Mouse (Mus musculus) stomach, postnatal 0 days (tissue): ENCODE results near the gene She. TPM values are rescaled to one million over a fixed set of nuclear protein-coding genes. Genes with fewer than 3 reads are reported as not detected.

Experiments
- ATAC-seq: fragments of 200-750 bp; cut with Nextera tagmentation; 2 replicates; pipeline ENCODE4 v1.8.0; 2017; ENCODE audit not compliant: low FRiP score, low TSS enrichment
- DNase-seq: peaks from one replicate; pipeline ENCODE4 v3.0.0-alpha.2; 2016; ENCODE audit warnings: low spot score
- H3K27ac ChIP-seq: fragments of 300-500 bp; sonication (generic); replicated peaks from 2 replicates; pipeline ENCODE4 v1.5.1; 2014; ENCODE audit warnings: mild to moderate bottlenecking, control low read depth
- H3K27me3 ChIP-seq: fragments of 300-500 bp; sonication (generic); 2 replicates; pipeline ENCODE4 v1.6.1; 2014; ENCODE audit warnings: low read length; ENCODE audit not compliant: control insufficient read depth, insufficient read depth
- H3K36me3 ChIP-seq: fragments of 300-500 bp; sonication (generic); 2 replicates; pipeline ENCODE4 v1.6.1; 2014; ENCODE audit warnings: low read length, mixed read lengths; ENCODE audit not compliant: control insufficient read depth, insufficient read depth
- H3K4me1 ChIP-seq: fragments of 300-500 bp; sonication (generic); replicated peaks from 2 replicates; pipeline ENCODE4 v1.6.1; 2014; ENCODE audit warnings: antibody characterized with exemption; ENCODE audit not compliant: control insufficient read depth, insufficient read depth
- H3K4me2 ChIP-seq: fragments of 300-500 bp; sonication (generic); replicated peaks from 2 replicates; pipeline ENCODE4 v1.6.1; 2014; ENCODE audit warnings: low read depth, mild to moderate bottlenecking, control low read depth, moderate library complexity
- H3K4me3 ChIP-seq: fragments of 300-500 bp; sonication (generic); 2 replicates; pipeline ENCODE4 v1.5.1; 2014; ENCODE audit warnings: low read depth, low read length, control low read depth
- H3K9ac ChIP-seq: fragments of 300-500 bp; sonication (generic); 2 replicates; pipeline ENCODE4 v1.6.1; 2014; ENCODE audit warnings: mild to moderate bottlenecking, low read length, control low read depth, mixed read lengths
- H3K9me3 ChIP-seq: fragments of 300-500 bp; sonication (generic); 2 replicates; pipeline ENCODE4 v1.6.1; 2016; ENCODE audit warnings: low read length; ENCODE audit not compliant: control insufficient read depth
- CTCF ChIP-seq: IDR thresholded peaks from 2 replicates; pipeline ENCODE4 v1.5.1; 2016; ENCODE audit warnings: antibody characterized with exemption, low read depth, mild to moderate bottlenecking, moderate library complexity
- EP300 ChIP-seq: optimal IDR thresholded peaks from 2 replicates; pipeline ENCODE3; 2016; ENCODE audit warnings: antibody characterized with exemption
- WGBS: fragments of 180-500 bp; shearing (Covaris S2); extraction: QIAGEN DNeasy Blood & Tissue Kit; methylation state at CpG from one replicate; pipeline ENCODE4 v1.1.7; 2014; 5-methylcytosine and 5-hydroxymethylcytosine counted together
- polyA plus RNA-seq: library from polyadenylated mRNA; unstranded; fragments of >200 nt; fragmentation: Nextera tagmentation; extraction: Ambion mirVana; gene quantifications from 2 replicates; pipeline ENCODE4 v1.2.1, GENCODE M21; 2015

She gene
- polyA plus RNA-seq, 1 experiment from 2014 or later, result 1.4 TPM

GRCm38 (mm10) chr3:89875781-89876180 is 44.6 kb downstream of the She start:
- TF ChIP-seq CTCF, result no peak
- no peak for TF ChIP-seq EP300
- no peak overlapping the region for H3K27ac ChIP-seq
- 79% methylated on average over 8 of the region's 8 CpGs for WGBS

GRCm38 (mm10) chr3:89876469-89876868 is 45.3 kb downstream of the She start:
- Histone ChIP-seq H3K4me2 (no peak overlapping the region), H3K4me1 (peaks cover 2% of the 10 kb centered on the region; the same call in 1 of the 2 replicates), H3K9me3 (no peaks in the 10 kb centered on the region), H3K27ac (no peak overlapping the region), H3K4me3 (no peak overlapping the region), H3K27me3 (no peaks in the 10 kb centered on the region), H3K36me3 (no peaks in the 10 kb centered on the region), H3K9ac (no peak overlapping the region)
- WGBS, result 69% methylated on average over 4 of the region's 4 CpGs
- DNase-seq (no peak), ATAC-seq (no peak)
- no peak for TF ChIP-seq EP300

More at GRCm38 (mm10) chr3:89875781-89876180, 44.6 kb downstream of the She start:
- Histone ChIP-seq H3K4me2 (no peak overlapping the region), H3K27me3 (no peaks in the 10 kb centered on the region), H3K4me3 (no peak overlapping the region), H3K36me3 (no peaks in the 10 kb centered on the region), H3K9me3 (no peaks in the 10 kb centered on the region), H3K4me1 (peaks cover 2% of the 10 kb centered on the region; the same call in 1 of the 2 replicates), H3K9ac (no peak overlapping the region)
- no peak for ATAC-seq
- no peak for DNase-seq

- Histone ChIP-seq H3K4me1 (peaks cover 2% of the 10 kb centered on the region; the same call in 1 of the 2 replicates), H3K9me3 (no peaks in the 10 kb centered on the region), H3K4me2 (no peak overlapping the region), H3K4me3 (no peak overlapping the region), H3K36me3 (no peaks in the 10 kb centered on the region), H3K27me3 (no peaks in the 10 kb centered on the region), H3K27ac (no peak overlapping the region), H3K9ac (no peak overlapping the region)
- DNase-seq, result no peak
- WGBS, result 77% methylated on average over 8 of the region's 8 CpGs
- ATAC-seq, result no peak
- TF ChIP-seq EP300 (no peak), CTCF (no peak)
These were observed 46.0 kb downstream of the She start for GRCm38 (mm10) chr3:89877129-89877528.

- Histone ChIP-seq H3K27ac (no peak overlapping the region), H3K4me3 (no peak overlapping the region), H3K27me3 (no peaks in the 10 kb centered on the region), H3K36me3 (no peaks in the 10 kb centered on the region), H3K4me1 (no peaks in the 10 kb centered on the region), H3K9ac (no peak overlapping the region), H3K9me3 (no peaks in the 10 kb centered on the region), H3K4me2 (no peak overlapping the region)
- DNase-seq (no peak), ATAC-seq (no peak)
- 50% methylated on average over 3 of the region's 3 CpGs for WGBS
- TF ChIP-seq EP300 (no peak), CTCF (no peak)
These were observed 47.3 kb downstream of the She start for GRCm38 (mm10) chr3:89878456-89878855.

- no peak overlapping the region for H3K4me2 ChIP-seq
- H3K9me3 ChIP-seq, result no peaks in the 10 kb centered on the region
- H3K27ac ChIP-seq, result no peak overlapping the region
- H3K9ac ChIP-seq, result no peak overlapping the region
- no peaks in the 10 kb centered on the region for H3K4me1 ChIP-seq
- peak; percentile 35 for TF ChIP-seq CTCF
- no peak for TF ChIP-seq EP300
- no peak for DNase-seq
- H3K36me3 ChIP-seq, result no peaks in the 10 kb centered on the region
- 42% methylated on average over 3 of the region's 3 CpGs for WGBS
- H3K27me3 ChIP-seq, result no peaks in the 10 kb centered on the region
- H3K4me3 ChIP-seq, result no peak overlapping the region
- no peak for ATAC-seq
These were observed 48.2 kb downstream of the She start for GRCm38 (mm10) chr3:89879326-89879725.

- Histone ChIP-seq H3K36me3 (no peaks in the 10 kb centered on the region), H3K4me2 (no peak overlapping the region), H3K4me3 (no peak overlapping the region), H3K9me3 (no peaks in the 10 kb centered on the region), H3K4me1 (no peaks in the 10 kb centered on the region), H3K27ac (peak overlapping the region; percentile 73), H3K27me3 (no peaks in the 10 kb centered on the region), H3K9ac (no peak overlapping the region)
- DNase-seq, result no peak
- TF ChIP-seq EP300, result no peak
- no peak for TF ChIP-seq CTCF
- 45% methylated on average over 5 of the region's 5 CpGs for WGBS
- peak; percentile 80 for ATAC-seq
These were observed 49.1 kb downstream of the She start for GRCm38 (mm10) chr3:89880036-89880851.
